Comparison of ENCODE assay signal across 8 mouse cellular contexts in genomic region chr9:58539886-58540285, GRCm38 (mm10). TPM values are rescaled to one million over a fixed set of nuclear protein-coding genes. Genes with fewer than 3 reads are reported as not detected.
DNase-seq lines count a peak whose midpoint lies in the region; ATAC-seq and TF ChIP-seq lines count a peak whose summit lies in the region.

No protein-coding gene starts in this region.

- no peaks in the 10 kb centered on the region for H3K27me3 ChIP-seq in testis, adult 2 months (ENCODE audit: control insufficient read depth, insufficient read depth, low read length)
- no peaks in the 10 kb centered on the region for H3K27me3 ChIP-seq in lung, postnatal 0 days (replicated peaks; ENCODE audit: insufficient read depth, low read length)

- TF ChIP-seq POLR2A in testis, adult 2 months (IDR thresholded peaks at IDR 0.05; ENCODE audit: control insufficient read depth, low read depth, low read length), result no peak

- H3K4me2 ChIP-seq in lung, postnatal 0 days (replicated peaks; ENCODE audit: low read depth, low read length), result no peak overlapping the region

- H3K4me1 ChIP-seq in testis, adult 2 months (ENCODE audit: control insufficient read depth, insufficient read depth, low read length), result no peaks in the 10 kb centered on the region
- peaks cover 3% of the 10 kb centered on the region; the same call in 1 of the 2 replicates for H3K4me1 ChIP-seq in lung, postnatal 0 days (ENCODE audit: insufficient read depth, low read depth, low read length)

- 50% methylated on average over 5 of the region's 5 CpGs for WGBS in lung, postnatal 0 days

- no peaks in the 10 kb centered on the region for H3K36me3 ChIP-seq in testis, adult 2 months (ENCODE audit: control insufficient read depth, insufficient read depth, low read length)
- no peaks in the 10 kb centered on the region for H3K36me3 ChIP-seq in lung, postnatal 0 days (ENCODE audit: insufficient read depth, low read length)

- TF ChIP-seq EP300 in lung, postnatal 0 days (IDR thresholded peaks at IDR 0.05), result no peak

- DNase-seq in cerebellum, adult 11 months, result peak; percentile 50
- DNase-seq in cerebellum, adult 9-11 months, result no peak
- no peak for DNase-seq in testis, postnatal 14 days (ENCODE audit: low spot score)
- peak; percentile 87 for DNase-seq in embryo, embryonic 10.5 days (ENCODE audit: low spot score)
- peak; percentile 84 for DNase-seq in induced T-regulatory cell, adult 2 months (ENCODE audit: low read depth)
- DNase-seq in lung, postnatal 0 days (ENCODE audit: low spot score), result peak; percentile 77
- peak; percentile 32 for DNase-seq in right cerebral cortex, postnatal 25 days

- no peak overlapping the region for H3K27ac ChIP-seq in testis, adult 2 months (ENCODE audit: control insufficient read depth, insufficient read depth, low read depth, low read length)
- H3K27ac ChIP-seq in lung, postnatal 0 days (ENCODE audit: low read length), result no peak overlapping the region

- H3K4me3 ChIP-seq in testis, adult 2 months (ENCODE audit: control insufficient read depth, low read depth, low read length), result no peak overlapping the region
- no peak overlapping the region for H3K4me3 ChIP-seq in lung, postnatal 0 days (ENCODE audit: low read depth, low read length)

- no peaks in the 10 kb centered on the region for H3K9me3 ChIP-seq in lung, postnatal 0 days (ENCODE audit: low read length)

- H3K9ac ChIP-seq in lung, postnatal 0 days (replicated peaks; ENCODE audit: low read depth), result no peak overlapping the region

- TF ChIP-seq CTCF in testis, adult 2 months (IDR thresholded peaks at IDR 0.05; ENCODE audit: control insufficient read depth, insufficient read depth, insufficient replicate concordance, low read depth, low read length), result peak; percentile 37; the same call in 1 of the 2 replicates
- peak; percentile 99 for TF ChIP-seq CTCF in lung, postnatal 0 days (IDR thresholded peaks at IDR 0.05)

- 0 out of 2 replicates have a peak, but pooled peaks have one; percentile 28 for ATAC-seq in lung, postnatal 0 days

RNA-seq across cellular contexts. Expression of gene Cd276, which starts 15.4 kb away (rescaled TPM):
- polyA plus RNA-seq in testis, adult 2 months (2012; rRNA removed), result 0.61 and 1.3 TPM in 2 replicates
- 9.9 and 10.7 TPM in 2 replicates for polyA plus RNA-seq in lung, postnatal 0 days (2015; fragmentation: Nextera tagmentation; extraction: Ambion mirVana)

RNA-seq across cellular contexts. Expression of gene Nptn, which starts 42.2 kb away (rescaled TPM):
- 80.2 and 87.0 TPM in 2 replicates for polyA plus RNA-seq in testis, adult 2 months (2012; rRNA removed)
- 132 and 133 TPM in 2 replicates for polyA plus RNA-seq in lung, postnatal 0 days (2015; fragmentation: Nextera tagmentation; extraction: Ambion mirVana)

RNA-seq across cellular contexts. Expression of gene Insyn1, which starts 51.5 kb away (rescaled TPM):
- 1.4 and 1.9 TPM in 2 replicates for polyA plus RNA-seq in testis, adult 2 months (2012; rRNA removed)
- 1.0 and 1.2 TPM in 2 replicates for polyA plus RNA-seq in lung, postnatal 0 days (2015; fragmentation: Nextera tagmentation; extraction: Ambion mirVana)

Comparison
In these comparisons a context has a peak if more than half of its experiments do, and no peak if none do; other contexts are left out.
1. DNase-seq: peak in cerebellum, adult 11 months (single experiment), embryo, embryonic 10.5 days (single experiment), induced T-regulatory cell, adult 2 months (single experiment), lung, postnatal 0 days (single experiment) and right cerebral cortex, postnatal 25 days (single experiment); none in cerebellum, adult 9-11 months (single experiment) and testis, postnatal 14 days (single experiment).